Mouse (Mus musculus) CH12.LX (cell line): ENCODE measurements around the gene Zfp592. TPM values are rescaled to one million over a fixed set of nuclear protein-coding genes. Genes with fewer than 3 reads are reported as not detected.
A peak's percentile ranks its signal among the peaks of the same experiment; 100 is the strongest.

ENCODE experiments used
- DNase-seq: peaks from one replicate; pipeline ENCODE4 v3.0.0-alpha.2; 2013; ENCODE audit errors: extremely low read depth
- H3K27ac ChIP-seq: 2 replicates; pipeline ENCODE4 v1.5.1; 2012; ENCODE audit warnings: low read depth, mild to moderate bottlenecking, control low read depth, moderate library complexity; ENCODE audit not compliant: insufficient read depth
- H3K27me3 ChIP-seq: replicated peaks from 2 replicates; pipeline ENCODE3; 2012; ENCODE audit warnings: inconsistent platforms
- H3K36me3 ChIP-seq, 2 experiments: replicated peaks in 1 of 2; 2 replicates each; pipeline versions ENCODE3 to v1.6.1; 2012; ENCODE audit warnings: inconsistent platforms in 1 of 2, low read length in 1 of 2, mild to moderate bottlenecking in 1 of 2, mixed read lengths in 1 of 2, moderate library complexity in 1 of 2; ENCODE audit not compliant: control insufficient read depth in 1 of 2, insufficient read depth in 1 of 2
- H3K4me1 ChIP-seq, 2 experiments: 2 replicates each; pipeline ENCODE4 v1.6.1; 2012; ENCODE audit warnings: inconsistent platforms in 1 of 2, moderate library complexity in 1 of 2; ENCODE audit not compliant: insufficient read depth in 2 of 2, control insufficient read depth in 1 of 2
- H3K4me2 ChIP-seq: 2 replicates; pipeline ENCODE4 v1.6.1; 2012; ENCODE audit warnings: low read depth, mild to moderate bottlenecking, control low read depth; ENCODE audit not compliant: poor library complexity, insufficient read depth, severe bottlenecking
- H3K4me3 ChIP-seq, 3 experiments: fragments of 150-350 bp in 1 of 3; sonication (generic) in 1 of 3; replicated peaks in 1 of 3; 2 replicates each; pipeline versions ENCODE3 to v1.5.1; 2011 to 2012; ENCODE audit warnings: low read depth in 2 of 3, low read length in 2 of 3, mild to moderate bottlenecking in 2 of 3, moderate library complexity in 2 of 3, control low read depth in 1 of 3, improper control_type of control experiment in 1 of 3, inconsistent platforms in 1 of 3, mixed read lengths in 1 of 3; ENCODE audit not compliant: poor library complexity in 1 of 3
- H3K79me2 ChIP-seq: replicated peaks from 2 replicates; pipeline ENCODE4 v1.6.1; 2012; ENCODE audit warnings: mild to moderate bottlenecking, moderate library complexity; ENCODE audit not compliant: control insufficient read depth, poor library complexity, insufficient read depth, severe bottlenecking; ENCODE audit errors: extremely low read depth
- H3K9ac ChIP-seq: 2 replicates; pipeline ENCODE4 v1.6.1; 2012; ENCODE audit warnings: low read depth, mild to moderate bottlenecking, control low read depth, moderate library complexity; ENCODE audit not compliant: insufficient read depth
- H3K9me3 ChIP-seq: replicated peaks from 2 replicates; pipeline ENCODE3; 2012; ENCODE audit warnings: low read length, inconsistent platforms, mixed read lengths
- BHLHE40 ChIP-seq: IDR thresholded peaks from 2 replicates; pipeline ENCODE4 v1.6.1; 2011; ENCODE audit warnings: mild to moderate bottlenecking, low read depth, low read length, improper control_type of control experiment
- CTCF ChIP-seq, 2 experiments: IDR thresholded peaks in 1 of 2; conservative IDR thresholded peaks in 1 of 2; 2 replicates each; pipeline ENCODE4 v1.5.1; 2011 to 2012; ENCODE audit warnings: low read depth in 2 of 2, low read length in 2 of 2, improper control_type of control experiment in 1 of 2, inconsistent platforms in 1 of 2, mild to moderate bottlenecking in 1 of 2, moderate library complexity in 1 of 2
- ELF1 ChIP-seq: IDR thresholded peaks from 2 replicates; pipeline ENCODE4 v1.6.1; 2014; ENCODE audit warnings: low read depth, mild to moderate bottlenecking, inconsistent platforms, low read length, improper control_type of control experiment
- GABPA ChIP-seq: IDR thresholded peaks from 2 replicates; pipeline ENCODE4 v1.6.1; 2012; ENCODE audit warnings: low read depth, low read length, improper control_type of control experiment, inconsistent platforms; ENCODE audit not compliant: insufficient replicate concordance
- IRF4 ChIP-seq: IDR thresholded peaks from 2 replicates; pipeline ENCODE4 v1.6.1; 2014; ENCODE audit warnings: low read depth, mild to moderate bottlenecking, inconsistent platforms, low read length, improper control_type of control experiment
- JUN ChIP-seq: IDR thresholded peaks from 2 replicates; pipeline ENCODE4 v1.6.1; 2011; ENCODE audit warnings: low read depth, mild to moderate bottlenecking, low read length, improper control_type of control experiment, moderate library complexity; ENCODE audit not compliant: insufficient read depth
- JUND ChIP-seq: conservative IDR thresholded peaks from 2 replicates; pipeline ENCODE4 v1.6.1; 2011; ENCODE audit warnings: low read depth, low read length, improper control_type of control experiment
- KAT2A ChIP-seq: IDR thresholded peaks from 2 replicates; pipeline ENCODE4 v1.6.1; 2012; ENCODE audit warnings: low read length, improper control_type of control experiment, inconsistent platforms; ENCODE audit not compliant: insufficient replicate concordance
- MAFK ChIP-seq: IDR thresholded peaks from 2 replicates; pipeline ENCODE4 v1.6.1; 2011; ENCODE audit warnings: low read length, improper control_type of control experiment; ENCODE audit not compliant: insufficient replicate concordance
- MAX ChIP-seq: IDR thresholded peaks from 2 replicates; pipeline ENCODE4 v1.6.1; 2011; ENCODE audit warnings: low read length, improper control_type of control experiment
- MEF2A ChIP-seq: IDR thresholded peaks from 2 replicates; pipeline ENCODE4 v1.6.1; 2014; ENCODE audit warnings: low read depth, mild to moderate bottlenecking, inconsistent platforms, low read length, improper control_type of control experiment, borderline replicate concordance
- NELFE ChIP-seq: IDR thresholded peaks from 2 replicates; pipeline ENCODE4 v1.6.1; 2011; ENCODE audit warnings: low read depth, low read length, improper control_type of control experiment
- RAD21 ChIP-seq: IDR thresholded peaks from 2 replicates; pipeline ENCODE4 v1.6.1; 2011; ENCODE audit warnings: low read depth, mild to moderate bottlenecking, low read length, improper control_type of control experiment, moderate library complexity
- RCOR1 ChIP-seq: conservative IDR thresholded peaks from 2 replicates; pipeline ENCODE4 v1.6.1; 2012; ENCODE audit warnings: low read depth, mild to moderate bottlenecking, inconsistent platforms, low read length, improper control_type of control experiment
- TCF12 ChIP-seq: IDR thresholded peaks from 2 replicates; pipeline ENCODE4 v1.6.1; 2014; ENCODE audit warnings: low read depth, mild to moderate bottlenecking, inconsistent platforms, low read length, improper control_type of control experiment
- UBTF ChIP-seq: IDR thresholded peaks from 2 replicates; pipeline ENCODE4 v1.6.1; 2012; ENCODE audit warnings: low read depth, mild to moderate bottlenecking, inconsistent platforms, low read length, improper control_type of control experiment, moderate library complexity
- USF2 ChIP-seq: conservative IDR thresholded peaks from 2 replicates; pipeline ENCODE4 v1.6.1; 2011; ENCODE audit warnings: low read depth, low read length, improper control_type of control experiment
- dilution Hi-C: fragments of 300-500 bp; cut with MboI; formaldehyde crosslinking; loops from 2 replicates; pipeline ENCODE4 v1.14.3; 2020; ENCODE audit warnings: low sequenced_read_pairs; ENCODE audit not compliant: extremely low pct_unique_long_range_greater_than_20kb, extremely low pct_ligation_motif_present
- in situ Hi-C: fragments of 300-500 bp; cut with MboI; formaldehyde crosslinking; loops from 3 replicates; pipeline ENCODE4 v1.14.3; 2019; ENCODE audit warnings: low sequenced_read_pairs, low pct_ligation_motif_present, low pct_unique_long_range_greater_than_20kb, mixed read lengths
- polyA plus RNA-seq: library from polyadenylated mRNA; unstranded; fragments of >175 nt; gene quantifications from 2 replicates; pipeline ENCODE4 v1.2.1, GENCODE M21; 2012; ENCODE audit warnings: low read depth; ENCODE audit not compliant: insufficient read length
- total RNA-seq, 2 experiments: library from RNA; depleted of rRNA; stranded (reverse); fragments of 300-350 nt in 1 of 2; fragments of >200 nt in 1 of 2; gene quantifications; 2 replicates each; pipeline ENCODE4 v1.2.3; 2012 to 2014

Zfp592 gene
- total and polyA plus RNA-seq, 3 experiments, result 7.8 to 23.6 (median 10.1) TPM

- Histone ChIP-seq H3K9ac (no peak overlapping the region), H3K36me3 (no peaks in the 10 kb centered on the region), H3K27me3 (peaks cover 9% of the 10 kb centered on the region), H3K4me2 (0 out of 2 replicates have a peak overlapping the region, but pooled peaks have one; percentile 30), H3K27ac (no peak overlapping the region), H3K4me1 (peaks cover 0 to 6% of the 10 kb centered on the region in 2 experiments; a peak in 2 of 4 replicates), H3K9me3 (no peaks in the 10 kb centered on the region), H3K79me2 (no peaks in the 10 kb centered on the region), H3K4me3 (no peak overlapping the region)
- no peak for DNase-seq
- dilution Hi-C loops (no loop called here), in situ Hi-C loops (loop anchor here (25.0 kb wide), 1 partner anchor 325 kb away; no protein-coding TSS in a partner anchor)
- TF ChIP-seq MAFK, result no peak
- TF ChIP-seq BHLHE40, result no peak
- no peak for TF ChIP-seq CTCF (conservative IDR thresholded peaks at IDR 0.05 in 1 of 2, IDR thresholded peaks at IDR 0.05 in 1 of 2; ENCODE audit: low read depth in 2 of 2, low read length in 2 of 2)
- no peak for TF ChIP-seq NELFE
- no peak for TF ChIP-seq MAX
- no peak for TF ChIP-seq KAT2A
- no peak for TF ChIP-seq GABPA
- TF ChIP-seq IRF4, result no peak
- TF ChIP-seq UBTF, result no peak
Observed at GRCm38 (mm10) chr7:81061936-81062335, 68.5 kb downstream of the Zfp592 start.

- TF ChIP-seq CTCF (conservative IDR thresholded peaks at IDR 0.05 in 1 of 2, IDR thresholded peaks at IDR 0.05 in 1 of 2; ENCODE audit: low read depth in 2 of 2, low read length in 2 of 2) (no peak), MAFK (no peak), JUND (no peak), RAD21 (no peak), ELF1 (no peak), BHLHE40 (no peak), MEF2A (no peak), USF2 (no peak), JUN (no peak), TCF12 (no peak), RCOR1 (no peak)
- Histone ChIP-seq H3K4me1 (peaks cover 0 to 6% of the 10 kb centered on the region in 2 experiments; a peak in 2 of 4 replicates), H3K4me2 (no peak overlapping the region), H3K27ac (no peak overlapping the region), H3K9me3 (no peaks in the 10 kb centered on the region), H3K79me2 (no peaks in the 10 kb centered on the region), H3K4me3 (no peak overlapping the region), H3K27me3 (peaks cover 9% of the 10 kb centered on the region), H3K36me3 (no peaks in the 10 kb centered on the region), H3K9ac (no peak overlapping the region)
- dilution Hi-C loops (no loop called here), in situ Hi-C loops (loop anchor here (25.0 kb wide), 1 partner anchor 326 kb away; no protein-coding TSS in a partner anchor)
- DNase-seq, result no peak
Observed at GRCm38 (mm10) chr7:81063332-81063731, 69.9 kb downstream of the Zfp592 start.
